Mouse (Mus musculus) neural tube, embryonic 14.5 days (tissue): Measurements from ENCODE around the gene Pon3. TPM values are rescaled to one million over a fixed set of nuclear protein-coding genes. Genes with fewer than 3 reads are reported as not detected.

ENCODE experiments used
- ATAC-seq: fragments of 200-750 bp; cut with Nextera tagmentation; 2 replicates; pipeline ENCODE4 v1.8.0; 2017; ENCODE audit warnings: low read depth, mild to moderate bottlenecking, moderate TSS enrichment, moderate library complexity
- H3K27ac ChIP-seq: fragments of 300-500 bp; sonication (generic); 2 replicates; pipeline ENCODE4 v1.5.1; 2014; ENCODE audit warnings: low read depth, mild to moderate bottlenecking, control low read depth, low read length, moderate library complexity, mixed read lengths
- H3K27me3 ChIP-seq: fragments of 300-500 bp; sonication (generic); 2 replicates; pipeline ENCODE4 v1.6.1; 2014; ENCODE audit warnings: low read length; ENCODE audit not compliant: control insufficient read depth, insufficient read depth
- H3K36me3 ChIP-seq: fragments of 300-500 bp; sonication (generic); 2 replicates; pipeline ENCODE4 v1.6.1; 2014; ENCODE audit warnings: low read length, mixed read lengths; ENCODE audit not compliant: control insufficient read depth, insufficient read depth
- H3K4me1 ChIP-seq: fragments of 300-500 bp; sonication (generic); 2 replicates; pipeline ENCODE4 v1.6.1; 2014; ENCODE audit warnings: low read length; ENCODE audit not compliant: control insufficient read depth, insufficient read depth
- H3K4me2 ChIP-seq: fragments of 300-500 bp; sonication (generic); 2 replicates; pipeline ENCODE4 v1.6.1; 2014; ENCODE audit warnings: mild to moderate bottlenecking, low read depth, low read length, control low read depth
- H3K4me3 ChIP-seq: fragments of 300-500 bp; sonication (generic); 2 replicates; pipeline ENCODE4 v1.5.1; 2014; ENCODE audit warnings: low read depth, low read length, control low read depth, mixed read lengths
- H3K9ac ChIP-seq: fragments of 300-500 bp; sonication (generic); replicated peaks from 2 replicates; pipeline ENCODE4 v1.6.1; 2014; ENCODE audit warnings: low read depth, mild to moderate bottlenecking, control low read depth, low read length, mixed read lengths
- H3K9me3 ChIP-seq: fragments of 300-500 bp; sonication (generic); 2 replicates; pipeline ENCODE4 v1.6.1; 2016; ENCODE audit warnings: low read length; ENCODE audit not compliant: control insufficient read depth
- WGBS: fragments of 180-500 bp; shearing (Covaris S2); extraction: QIAGEN DNeasy Blood & Tissue Kit; methylation state at CpG from one replicate; pipeline ENCODE4 v1.1.7; 2014; 5-methylcytosine and 5-hydroxymethylcytosine counted together
- polyA plus RNA-seq: library from polyadenylated mRNA; unstranded; fragments of >200 nt; fragmentation: Nextera tagmentation; extraction: Ambion mirVana; gene quantifications from 2 replicates; pipeline ENCODE4 v1.2.1, GENCODE M21; 2014

Pon3 gene
- polyA plus RNA-seq, 1 experiment from 2014 or later = 2.7 TPM

DNA sequence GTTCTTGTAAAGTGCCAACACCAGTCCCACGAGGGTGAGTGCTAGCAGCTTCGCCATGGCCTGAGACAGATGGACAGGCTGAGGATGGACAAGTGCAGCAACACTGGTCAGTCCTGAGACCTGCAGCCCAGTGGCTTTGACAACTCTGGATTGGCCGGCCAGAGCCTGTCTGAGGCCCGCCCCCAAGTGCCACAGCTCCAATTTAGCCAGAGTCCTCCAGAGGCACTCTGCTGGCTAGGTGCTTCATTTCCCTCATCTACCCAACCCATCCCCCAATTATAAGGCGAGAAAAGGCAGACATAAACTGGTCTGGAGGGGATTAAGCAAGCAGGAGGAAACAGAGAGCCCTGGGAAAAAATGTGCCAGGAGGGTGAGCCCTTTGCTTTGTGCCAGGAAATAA is 62.4 kb downstream of the Pon3 start, which contains the start of gene Pon1:
Gene Pon1, minus strand, starts transcription at position 254 of the 400 bp plus-strand sequence.
- no peak within 1 kb of the TSS for H3K4me2 ChIP-seq
- no peak within 1 kb of the TSS for H3K27ac ChIP-seq
- H3K27me3 ChIP-seq = no peaks in the 10 kb centered on the region
- no peaks in the 10 kb centered on the region for H3K9me3 ChIP-seq
- 39% methylated on average over 5 of the region's 5 CpGs for WGBS
- no peak within 1 kb of the TSS for H3K9ac ChIP-seq
- no peak within 1 kb of the TSS for H3K4me3 ChIP-seq
- no peak for ATAC-seq
- H3K4me1 ChIP-seq = no peaks in the 10 kb centered on the region
- H3K36me3 ChIP-seq = no peaks in the 10 kb centered on the region

DNA sequence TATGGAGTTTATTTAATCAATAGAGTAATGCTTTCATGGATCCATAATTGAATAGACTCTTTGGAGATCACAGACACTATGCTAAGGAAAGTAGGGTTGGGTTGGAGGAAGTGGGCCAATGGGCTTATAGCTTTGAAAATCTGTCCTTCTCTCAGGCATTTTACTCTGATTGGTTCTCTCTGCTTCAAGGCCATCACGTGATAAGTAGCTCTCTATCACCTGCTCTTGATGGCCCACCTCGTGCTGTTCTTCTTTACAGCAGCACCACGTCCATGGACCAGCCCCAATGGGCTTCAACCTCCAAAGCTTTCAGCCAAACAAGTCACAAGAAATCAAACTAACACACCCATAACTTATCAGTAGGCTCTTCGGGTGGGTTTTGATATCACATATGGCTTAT is 65.3 kb downstream of the Pon3 start:
- no peaks in the 10 kb centered on the region for H3K4me1 ChIP-seq
- H3K27me3 ChIP-seq = no peaks in the 10 kb centered on the region
- WGBS = 87% methylated on average over 4 of the region's 4 CpGs
- no peak for ATAC-seq
- H3K4me2 ChIP-seq = no peak overlapping the region
- H3K9me3 ChIP-seq = no peaks in the 10 kb centered on the region
- no peak overlapping the region for H3K27ac ChIP-seq
- no peak overlapping the region for H3K4me3 ChIP-seq
- no peak overlapping the region for H3K9ac ChIP-seq
- no peaks in the 10 kb centered on the region for H3K36me3 ChIP-seq

GRCm38 (mm10) chr6:5189507-5189906 is 66.6 kb downstream of the Pon3 start:
- Histone ChIP-seq H3K9ac (no peak overlapping the region), H3K4me2 (no peak overlapping the region), H3K27ac (no peak overlapping the region), H3K36me3 (no peaks in the 10 kb centered on the region), H3K4me1 (no peaks in the 10 kb centered on the region), H3K9me3 (no peaks in the 10 kb centered on the region), H3K4me3 (no peak overlapping the region), H3K27me3 (no peaks in the 10 kb centered on the region)
- WGBS = 69% methylated on average over 4 of the region's 4 CpGs
- no peak; the same call in 1 of the 2 replicates for ATAC-seq

- 78% methylated on average over 6 of the region's 6 CpGs for WGBS
- H3K9me3 ChIP-seq = no peaks in the 10 kb centered on the region
- H3K4me3 ChIP-seq = no peak overlapping the region
- H3K36me3 ChIP-seq = no peaks in the 10 kb centered on the region
- no peak overlapping the region for H3K4me2 ChIP-seq
- H3K9ac ChIP-seq = no peak overlapping the region
- H3K27ac ChIP-seq = no peak overlapping the region
- no peaks in the 10 kb centered on the region for H3K4me1 ChIP-seq
- no peak for ATAC-seq
- no peaks in the 10 kb centered on the region for H3K27me3 ChIP-seq
Observed at GRCm38 (mm10) chr6:5188938-5189337, 67.1 kb downstream of the Pon3 start.

DNA sequence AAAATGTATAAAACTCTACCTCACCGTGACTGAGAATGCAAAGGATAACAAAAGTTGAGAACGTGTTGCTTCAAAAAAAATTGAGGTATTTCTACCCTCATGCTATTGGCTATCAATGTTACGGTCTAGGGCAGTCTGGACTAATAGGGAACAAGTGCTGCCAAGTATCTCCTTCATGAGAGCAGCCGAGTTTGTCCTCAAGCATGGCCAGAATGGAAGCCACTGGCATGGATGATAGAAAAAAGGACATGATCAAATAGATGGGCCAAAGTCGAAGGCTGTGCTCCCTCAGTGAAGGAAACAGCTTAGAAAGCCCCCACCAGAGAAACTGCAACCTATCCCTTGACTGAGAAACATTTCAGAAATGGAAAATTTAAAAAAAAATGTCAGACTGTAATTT is 68.0 kb downstream of the Pon3 start:
- H3K4me1 ChIP-seq = no peaks in the 10 kb centered on the region
- ATAC-seq = no peak
- H3K9me3 ChIP-seq = no peaks in the 10 kb centered on the region
- no peaks in the 10 kb centered on the region for H3K27me3 ChIP-seq
- H3K36me3 ChIP-seq = no peaks in the 10 kb centered on the region
- no peak overlapping the region for H3K4me3 ChIP-seq
- H3K4me2 ChIP-seq = no peak overlapping the region
- no peak overlapping the region for H3K9ac ChIP-seq
- H3K27ac ChIP-seq = no peak overlapping the region
- WGBS = 87% methylated on average over 5 of the region's 5 CpGs

DNA sequence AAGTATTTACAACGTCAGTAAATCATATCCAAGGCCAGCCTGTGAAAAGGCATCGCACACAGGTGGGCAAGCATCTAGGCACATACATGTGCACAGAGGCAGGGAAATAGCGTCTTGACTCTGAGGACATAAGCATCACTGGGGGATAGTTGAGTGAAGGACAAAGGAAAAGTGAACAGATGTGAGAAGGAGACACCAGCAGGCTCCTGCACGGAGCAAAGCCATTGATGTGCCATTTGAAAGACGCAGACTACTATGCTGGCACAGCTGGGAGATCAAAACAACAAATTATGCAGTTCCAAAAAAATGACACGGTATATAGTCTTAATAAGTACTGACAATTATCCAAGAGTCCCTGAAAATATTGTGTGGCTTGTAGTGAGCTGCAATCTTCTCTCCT is 68.5 kb downstream of the Pon3 start:
- 75% methylated on average over 6 of the region's 6 CpGs for WGBS
- ATAC-seq = no peak
- H3K27me3 ChIP-seq = no peaks in the 10 kb centered on the region
- H3K4me3 ChIP-seq = no peak overlapping the region
- no peak overlapping the region for H3K9ac ChIP-seq
- H3K4me1 ChIP-seq = no peaks in the 10 kb centered on the region
- no peaks in the 10 kb centered on the region for H3K9me3 ChIP-seq
- no peak overlapping the region for H3K4me2 ChIP-seq
- no peak overlapping the region for H3K27ac ChIP-seq
- no peaks in the 10 kb centered on the region for H3K36me3 ChIP-seq

- ATAC-seq = no peak
- Histone ChIP-seq H3K36me3 (no peaks in the 10 kb centered on the region), H3K4me3 (no peak overlapping the region), H3K27me3 (no peaks in the 10 kb centered on the region), H3K27ac (no peak overlapping the region), H3K9me3 (no peaks in the 10 kb centered on the region), H3K4me1 (no peaks in the 10 kb centered on the region), H3K9ac (no peak overlapping the region), H3K4me2 (no peak overlapping the region)
- WGBS = 78% methylated on average over 7 of the region's 7 CpGs
Observed at GRCm38 (mm10) chr6:5186229-5186950, 69.7 kb downstream of the Pon3 start.

DNA sequence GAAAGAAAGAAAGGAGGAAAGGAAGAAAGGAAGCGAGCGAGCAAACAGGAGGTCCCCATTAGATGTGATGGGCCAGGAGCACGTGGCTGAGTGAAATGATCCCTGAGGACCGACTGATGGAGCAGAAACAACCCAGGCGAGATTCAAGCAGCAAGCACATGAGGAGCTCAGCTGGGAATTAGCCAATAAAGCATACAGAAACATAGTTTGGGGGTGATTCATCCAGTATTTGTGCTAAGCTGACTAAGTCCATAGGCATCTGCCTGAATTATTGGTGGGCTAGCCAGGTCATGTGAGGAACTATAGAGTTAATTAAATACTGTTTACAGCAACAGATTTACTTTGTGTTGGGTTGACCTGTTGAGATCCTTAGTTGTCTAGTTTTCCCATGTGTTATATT is 75.4 kb downstream of the Pon3 start:
- Histone ChIP-seq H3K27me3 (no peaks in the 10 kb centered on the region), H3K9ac (no peak overlapping the region), H3K36me3 (no peaks in the 10 kb centered on the region), H3K4me3 (no peak overlapping the region), H3K9me3 (no peaks in the 10 kb centered on the region), H3K27ac (no peak overlapping the region), H3K4me1 (no peaks in the 10 kb centered on the region), H3K4me2 (no peak overlapping the region)
- no peak for ATAC-seq
- 72% methylated on average over 5 of the region's 5 CpGs for WGBS

DNA sequence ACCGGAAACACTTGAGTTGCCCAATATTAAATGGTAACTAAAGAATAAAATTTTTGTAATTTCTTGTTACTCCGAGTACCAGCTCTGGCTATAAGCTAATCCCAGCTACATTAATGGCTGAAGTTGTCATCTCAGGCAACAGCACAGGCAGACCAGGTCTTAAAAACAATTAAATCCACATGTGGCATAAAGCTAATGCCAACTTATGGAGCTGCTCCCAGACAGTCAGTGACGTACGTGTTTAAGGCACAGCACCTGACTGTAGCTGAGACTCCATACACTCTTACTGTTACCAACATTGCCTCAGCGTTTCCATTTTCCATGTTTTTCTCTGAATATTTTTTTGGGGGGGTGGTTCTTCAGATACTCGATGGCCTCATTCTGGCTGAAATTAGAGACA is 76.9 kb downstream of the Pon3 start:
- H3K36me3 ChIP-seq = no peaks in the 10 kb centered on the region
- no peak overlapping the region for H3K4me3 ChIP-seq
- no peak overlapping the region for H3K9ac ChIP-seq
- ATAC-seq = no peak
- no peak overlapping the region for H3K27ac ChIP-seq
- WGBS = 87% methylated on average over 6 of the region's 6 CpGs
- no peaks in the 10 kb centered on the region for H3K9me3 ChIP-seq
- H3K4me2 ChIP-seq = no peak overlapping the region
- H3K4me1 ChIP-seq = no peaks in the 10 kb centered on the region
- no peaks in the 10 kb centered on the region for H3K27me3 ChIP-seq
